Mouse (Mus musculus) heart, adult 2 months (tissue): Measurements from ENCODE around the gene Ktn1.

Experiments
- CTCF ChIP-seq: fragments of 200-600 bp; IDR thresholded peaks from 2 replicates; pipeline ENCODE4 v1.8.1; 2022; ENCODE audit warnings: antibody characterized with exemption, mild to moderate bottlenecking, moderate library complexity
- POLR2A ChIP-seq: fragments of 200-500 bp; IDR thresholded peaks from 2 replicates; pipeline ENCODE4 v1.6.1; 2011; ENCODE audit warnings: mild to moderate bottlenecking, low read depth, low read length, control low read depth; ENCODE audit not compliant: insufficient read depth

DNA sequence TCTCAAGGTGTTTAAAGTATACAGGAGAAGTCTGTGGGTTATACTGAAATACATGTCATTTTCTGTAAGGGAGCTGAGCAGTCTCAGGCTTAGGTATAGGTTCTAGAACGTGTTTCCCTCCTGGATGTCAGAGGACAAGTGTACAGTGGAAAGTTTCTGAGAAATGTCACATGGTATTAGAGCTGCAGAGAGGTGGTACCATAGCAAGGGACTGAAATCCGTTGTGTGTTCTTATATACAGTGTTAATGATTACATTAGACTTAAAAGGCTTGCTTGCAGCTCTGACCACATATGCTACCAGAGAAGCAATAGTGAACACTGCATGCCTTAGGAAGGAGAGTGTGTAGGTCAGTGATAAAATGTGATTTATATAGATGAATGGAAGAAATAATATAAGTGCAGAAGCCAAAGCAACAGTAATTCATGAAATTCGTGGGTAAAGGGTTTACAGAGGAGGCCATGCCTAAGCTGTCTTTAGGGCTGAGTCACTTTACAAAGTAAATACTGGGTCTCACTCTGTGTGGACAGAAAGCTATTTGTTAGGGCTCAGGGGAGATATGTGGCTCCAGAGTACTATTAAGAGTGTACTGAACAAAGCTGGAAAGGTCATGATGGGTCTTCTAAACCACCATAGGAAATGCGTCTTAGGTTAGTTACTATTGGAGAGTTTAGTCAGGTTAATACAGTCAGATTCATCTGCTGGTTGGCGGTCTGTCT, 17.0 kb downstream of the Ktn1 start:
- TF ChIP-seq CTCF: no peak
- no peak for TF ChIP-seq POLR2A
